Mouse (Mus musculus) small intestine, adult 2 months (tissue): ENCODE measurements around the gene Tvp23a. TPM values are rescaled to one million over a fixed set of nuclear protein-coding genes. Genes with fewer than 3 reads are reported as not detected.

Experiments used
- H3K27ac ChIP-seq: fragments of 200-500 bp; 2 replicates; pipeline ENCODE4 v1.5.1; 2012; ENCODE audit warnings: low read depth, low read length, control low read depth, inconsistent platforms; ENCODE audit not compliant: insufficient read depth
- H3K27me3 ChIP-seq: fragments of 200-500 bp; 2 replicates; pipeline ENCODE4 v1.6.1; 2012; ENCODE audit warnings: mild to moderate bottlenecking, moderate library complexity, low read length, inconsistent platforms; ENCODE audit not compliant: control insufficient read depth, insufficient read depth
- H3K36me3 ChIP-seq: fragments of 200-500 bp; 2 replicates; pipeline ENCODE4 v1.6.1; 2012; ENCODE audit warnings: mild to moderate bottlenecking, low read length, control low read depth, inconsistent platforms; ENCODE audit not compliant: control insufficient read depth, insufficient read depth
- H3K4me1 ChIP-seq: fragments of 200-500 bp; 2 replicates; pipeline ENCODE4 v1.6.1; 2012; ENCODE audit warnings: low read length, inconsistent platforms, mixed read lengths; ENCODE audit not compliant: control insufficient read depth, insufficient read depth, insufficient read length
- H3K4me3 ChIP-seq: fragments of 200-500 bp; 2 replicates; pipeline ENCODE4 v1.5.1; 2012; ENCODE audit warnings: low read depth, mild to moderate bottlenecking, control low read depth, inconsistent platforms, low read length, moderate library complexity
- CTCF ChIP-seq: fragments of 200-500 bp; IDR thresholded peaks from 2 replicates; pipeline ENCODE4 v1.5.1; 2012; ENCODE audit warnings: low read depth, mild to moderate bottlenecking, control low read depth, inconsistent platforms, low read length, moderate library complexity, mixed read lengths; ENCODE audit not compliant: insufficient replicate concordance, insufficient read length; ENCODE audit errors: extremely low read depth
- POLR2A ChIP-seq: fragments of 200-500 bp; IDR thresholded peaks from 2 replicates; pipeline ENCODE4 v1.6.1; 2012; ENCODE audit warnings: low read depth, mild to moderate bottlenecking, control low read depth, inconsistent platforms, low read length, moderate library complexity
- WGBS: fragments of 180-500 bp; shearing (Covaris S2); methylation state at CpG from one replicate; pipeline ENCODE4 v1.1.7; 2018; 5-methylcytosine and 5-hydroxymethylcytosine counted together
- polyA plus RNA-seq: library from polyadenylated mRNA; depleted of rRNA; stranded (reverse); fragments of >200 nt; gene quantifications from 2 replicates; pipeline ENCODE4 v1.2.3, GENCODE M21; 2012

Tvp23a gene
- polyA plus RNA-seq, 1 experiment, result 1.4 TPM

DNA sequence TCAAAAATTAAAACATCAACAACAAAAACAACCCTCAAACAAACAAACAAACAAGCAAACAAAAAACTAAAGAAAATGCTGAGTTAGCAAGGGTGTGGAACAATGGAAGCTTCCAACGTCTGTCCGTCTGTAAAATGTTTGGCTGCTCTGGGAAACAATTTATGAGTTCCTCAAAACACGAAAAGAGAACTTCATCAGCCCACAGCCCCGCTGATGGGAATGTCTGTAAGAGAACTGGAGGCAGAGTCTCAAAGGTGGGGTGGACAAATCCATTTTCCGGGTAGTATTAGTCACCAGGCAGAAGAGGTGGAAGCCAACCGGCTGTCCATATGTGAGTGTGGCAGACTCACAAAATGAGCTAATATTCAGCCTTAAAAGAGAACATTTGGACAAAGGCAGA is 5.8 kb downstream of the Tvp23a start:
- WGBS, result 84% methylated on average over 6 of the region's 6 CpGs
- H3K4me3 ChIP-seq, result no peak overlapping the region
- no peaks in the 10 kb centered on the region for H3K36me3 ChIP-seq
- TF ChIP-seq POLR2A (no peak), CTCF (no peak)
- no peak overlapping the region for H3K27ac ChIP-seq
- no peaks in the 10 kb centered on the region for H3K27me3 ChIP-seq
- H3K4me1 ChIP-seq, result peaks cover 13% of the 10 kb centered on the region; the same call in 1 of the 2 replicates

DNA sequence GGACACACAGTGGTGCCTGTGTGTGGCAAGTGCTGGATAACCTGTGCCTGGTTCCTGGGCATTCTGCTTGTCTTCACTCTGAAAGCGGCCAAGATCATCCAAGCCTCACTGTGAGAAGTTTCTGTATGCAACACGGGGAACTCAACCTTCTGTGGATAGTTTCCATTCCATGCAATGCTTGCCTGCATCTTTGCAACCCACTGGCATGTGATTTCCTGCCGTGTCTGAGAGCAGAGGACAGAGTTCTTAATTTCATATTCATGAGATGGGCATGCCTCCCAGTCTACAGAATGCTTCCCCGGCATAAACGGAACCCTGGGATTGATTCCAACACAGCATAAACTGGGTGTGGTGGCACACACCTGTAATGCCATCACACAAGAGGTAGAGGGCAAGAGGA is 9.1 kb downstream of the Tvp23a start:
- H3K27ac ChIP-seq, result peak overlapping the region; percentile 64
- H3K4me1 ChIP-seq, result peaks cover 29% of the 10 kb centered on the region; the same call in 1 of the 2 replicates
- H3K4me3 ChIP-seq, result no peak overlapping the region
- no peaks in the 10 kb centered on the region for H3K36me3 ChIP-seq
- no peaks in the 10 kb centered on the region for H3K27me3 ChIP-seq
- no peak for TF ChIP-seq CTCF
- TF ChIP-seq POLR2A, result no peak
- WGBS, result 33% methylated on average over 5 of the region's 5 CpGs

DNA sequence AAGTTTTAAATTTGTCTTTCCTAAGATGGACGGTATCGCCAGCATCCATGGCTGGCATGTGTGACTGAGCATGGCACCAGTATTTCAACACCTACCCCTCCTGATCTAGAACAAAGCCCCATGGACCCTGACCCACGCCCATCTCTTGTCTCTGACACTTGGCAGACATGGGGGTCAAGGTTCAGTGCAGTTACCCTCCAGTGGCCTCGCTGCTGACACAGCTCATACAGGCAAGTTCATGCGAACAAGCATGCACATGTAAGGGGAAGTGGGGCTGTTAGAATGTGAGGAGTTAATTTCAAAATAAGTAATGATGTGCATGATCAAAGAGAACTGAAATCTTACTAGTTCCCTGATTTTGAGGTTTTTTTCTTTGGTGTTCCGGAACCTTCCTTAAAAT is 11.0 kb downstream of the Tvp23a start:
- Histone ChIP-seq H3K27ac (peak overlapping the region; percentile 47), H3K27me3 (no peaks in the 10 kb centered on the region), H3K4me1 (peaks cover 29% of the 10 kb centered on the region; the same call in 1 of the 2 replicates), H3K36me3 (no peaks in the 10 kb centered on the region), H3K4me3 (no peak overlapping the region)
- 57% methylated on average over 6 of the region's 6 CpGs for WGBS
- TF ChIP-seq POLR2A, result no peak
- TF ChIP-seq CTCF, result no peak

DNA sequence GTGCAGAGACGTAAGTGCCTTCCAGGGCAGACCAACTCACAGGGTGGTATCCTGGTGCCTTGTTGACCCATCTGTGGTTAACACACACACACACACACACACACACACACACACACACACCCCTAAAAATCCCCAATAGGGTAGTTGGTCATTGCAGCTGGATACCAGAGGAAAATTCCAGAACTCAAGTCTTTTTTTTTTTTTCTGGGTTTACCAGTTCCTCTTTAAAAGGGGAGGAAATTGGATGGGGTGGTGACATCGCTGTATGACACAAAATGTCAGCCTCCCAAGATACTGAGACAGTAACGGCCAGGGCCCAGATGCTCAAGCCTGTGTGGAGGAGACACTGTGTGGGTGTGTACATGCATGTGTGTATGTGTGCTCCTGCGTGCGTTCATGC is 13.8 kb downstream of the Tvp23a start:
- 88% methylated on average over 5 of the region's 5 CpGs for WGBS
- Histone ChIP-seq H3K36me3 (no peaks in the 10 kb centered on the region), H3K27me3 (no peaks in the 10 kb centered on the region), H3K4me1 (peaks cover 32% of the 10 kb centered on the region; the same call in 1 of the 2 replicates), H3K4me3 (no peak overlapping the region), H3K27ac (peak overlapping the region; percentile 93; the same call in 1 of the 2 replicates)
- TF ChIP-seq POLR2A, result no peak
- TF ChIP-seq CTCF, result no peak

DNA sequence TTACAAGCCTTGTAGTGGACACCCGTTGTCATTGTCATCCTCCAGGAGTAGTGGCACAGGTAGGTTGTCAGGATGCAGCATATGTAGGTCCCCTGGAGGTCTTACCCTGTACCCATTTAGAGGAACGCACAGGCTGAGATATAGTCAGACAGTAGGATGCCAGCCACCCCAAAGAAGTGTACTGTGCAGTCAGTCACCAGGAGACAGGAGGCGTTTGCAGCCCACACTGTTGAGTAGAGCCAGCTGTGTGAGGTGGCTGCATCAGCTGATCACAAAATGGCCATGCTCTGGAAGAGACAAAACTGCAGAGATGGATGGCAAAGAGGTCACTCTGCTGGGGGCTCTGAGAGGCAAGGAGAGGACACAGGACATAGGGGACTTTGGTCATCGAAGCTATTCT is 14.8 kb downstream of the Tvp23a start:
- 86% methylated on average over 4 of the region's 4 CpGs for WGBS
- no peak overlapping the region for H3K4me3 ChIP-seq
- peaks cover 29% of the 10 kb centered on the region; the same call in 1 of the 2 replicates for H3K4me1 ChIP-seq
- no peak overlapping the region for H3K27ac ChIP-seq
- H3K27me3 ChIP-seq, result no peaks in the 10 kb centered on the region
- H3K36me3 ChIP-seq, result no peaks in the 10 kb centered on the region
- no peak for TF ChIP-seq POLR2A
- no peak for TF ChIP-seq CTCF

DNA sequence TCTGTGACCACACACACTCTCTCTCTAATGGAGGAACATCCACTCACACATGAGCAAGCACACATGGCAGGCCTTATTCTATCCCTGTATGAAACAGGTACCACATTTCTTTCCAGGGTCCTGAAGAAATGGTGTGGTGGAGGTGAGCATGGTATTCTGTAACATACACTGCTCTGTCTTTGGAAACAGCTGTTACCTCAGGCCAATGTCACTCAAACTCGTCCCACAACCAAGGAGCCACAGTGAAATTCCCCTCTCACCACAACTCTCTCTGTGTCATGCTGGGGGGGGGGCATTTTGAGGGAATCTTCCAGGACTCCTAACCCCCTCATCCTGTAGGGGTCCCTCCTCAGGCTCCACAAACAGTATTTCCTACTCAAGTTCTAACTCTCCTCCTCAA is 15.3 kb downstream of the Tvp23a start:
- 77% methylated on average over 1 of the region's 1 CpGs for WGBS
- Histone ChIP-seq H3K4me3 (no peak overlapping the region), H3K27ac (no peak overlapping the region), H3K36me3 (no peaks in the 10 kb centered on the region), H3K27me3 (no peaks in the 10 kb centered on the region), H3K4me1 (peaks cover 28% of the 10 kb centered on the region; the same call in 1 of the 2 replicates)
- TF ChIP-seq POLR2A (no peak), CTCF (no peak)

DNA sequence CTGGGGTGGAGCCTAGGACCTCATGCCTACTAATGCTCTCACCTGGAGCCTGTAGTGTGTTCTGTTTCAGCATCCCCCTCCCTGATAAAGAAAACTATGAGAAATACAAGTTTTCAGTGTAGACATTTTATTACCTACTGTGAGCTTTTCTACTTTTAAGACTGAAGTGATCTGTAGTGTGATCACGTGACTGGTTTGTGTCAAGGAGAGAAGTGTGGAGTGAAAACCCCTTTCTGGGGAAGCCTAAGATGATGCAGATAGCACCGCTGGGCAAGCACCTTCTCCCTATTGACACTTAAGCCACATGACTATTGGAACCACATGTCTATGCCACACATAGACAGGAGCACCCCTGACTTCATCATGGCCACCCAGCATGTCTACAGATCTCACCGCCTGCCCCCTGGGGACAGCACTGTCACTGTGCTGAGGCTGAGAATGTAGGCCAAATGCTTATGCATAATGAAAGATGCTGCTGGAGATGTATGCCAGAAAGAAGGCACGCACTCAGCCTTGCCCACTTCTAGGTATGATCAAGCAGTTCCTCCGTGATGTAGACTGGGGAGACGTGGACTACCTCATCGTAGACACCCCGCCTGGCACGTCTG is 26.6 kb downstream of the Tvp23a start:
- no peak for TF ChIP-seq CTCF
- H3K36me3 ChIP-seq, result peaks cover 55% of the 10 kb centered on the region
- WGBS, result 95% methylated on average over 9 of the region's 9 CpGs
- H3K27ac ChIP-seq, result no peak overlapping the region
- H3K4me1 ChIP-seq, result no peaks in the 10 kb centered on the region; the same call in 1 of the 2 replicates
- H3K4me3 ChIP-seq, result no peak overlapping the region
- no peaks in the 10 kb centered on the region for H3K27me3 ChIP-seq

DNA sequence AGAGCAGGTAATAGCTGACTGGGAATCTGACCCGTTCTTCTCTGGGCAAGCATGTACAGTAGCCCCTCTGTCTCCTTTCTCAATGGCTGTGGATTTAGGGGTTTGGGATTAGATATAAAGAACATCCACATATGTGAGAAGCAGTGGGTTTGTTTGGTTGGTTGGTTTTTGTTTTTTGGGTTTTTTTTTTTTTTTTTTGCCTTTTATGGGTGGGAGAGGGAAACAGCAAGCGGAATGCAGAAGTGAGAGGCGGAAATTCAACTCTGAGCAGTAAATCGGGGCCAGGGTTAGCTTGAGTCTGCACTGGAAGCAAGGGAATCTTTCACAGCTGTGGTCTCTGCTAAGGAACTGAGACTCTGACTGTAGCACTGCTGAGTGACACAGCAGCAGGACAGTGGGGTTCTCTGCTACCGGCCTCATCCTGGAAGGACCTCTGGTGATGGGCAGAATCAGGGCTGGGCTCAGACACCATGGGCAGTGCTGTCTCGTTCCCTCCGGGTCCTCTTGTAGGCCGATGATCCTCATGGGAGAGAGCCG is 29.4 kb downstream of the Tvp23a start:
- TF ChIP-seq POLR2A (no peak), CTCF (no peak)
- Histone ChIP-seq H3K4me3 (no peak overlapping the region), H3K27ac (peak overlapping the region; percentile 4; the same call in 1 of the 2 replicates), H3K27me3 (no peaks in the 10 kb centered on the region), H3K4me1 (no peaks in the 10 kb centered on the region), H3K36me3 (peaks cover 58% of the 10 kb centered on the region)
- 91% methylated on average over 9 of the region's 9 CpGs for WGBS
